Mouse (Mus musculus): Measurements from ENCODE around the gene Gm44579. TPM values are rescaled to one million over a fixed set of nuclear protein-coding genes. Genes with fewer than 3 reads are reported as not detected.

Gene Gm44579
- polyA plus RNA-seq (2015; fragmentation: Nextera tagmentation; extraction: Ambion mirVana) = not detected in 2 replicates

DNA sequence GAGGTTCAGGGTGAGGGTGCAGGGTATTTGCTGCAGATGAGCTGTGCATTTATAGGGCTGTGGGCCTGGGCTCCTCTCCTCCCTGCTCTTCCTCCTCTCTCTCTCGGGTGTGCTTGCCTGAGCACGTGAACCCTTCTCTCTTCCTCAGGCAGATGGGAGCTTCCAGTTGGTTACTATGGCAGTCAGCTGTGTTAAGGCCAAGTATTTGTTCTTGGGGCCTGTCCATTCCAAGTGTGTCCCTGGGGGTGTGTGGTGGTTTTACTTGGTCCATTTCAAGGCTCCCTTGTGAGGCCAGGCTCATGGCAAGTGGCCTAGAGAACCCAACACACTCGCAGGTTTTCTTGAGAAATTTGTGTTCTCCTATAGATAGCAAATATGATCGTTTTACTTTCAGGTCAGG lies at the start of gene Gm44579, which contains the start of gene Olfr287:
Gene Gm44579, minus strand, starts transcription at position 101 of the 400 bp plus-strand sequence.
Gene Olfr287, minus strand, starts transcription at position 180 of the 400 bp plus-strand sequence.
- ATAC-seq = no peak
- Histone ChIP-seq H3K4me2 (replicated peaks) (no peak within 1 kb of the TSS), H3K27ac (no peak within 1 kb of the TSS), H3K4me1 (replicated peaks) (no peaks in the 10 kb centered on the region), H3K36me3 (no peaks in the 10 kb centered on the region), H3K27me3 (no peaks in the 10 kb centered on the region), H3K4me3 (replicated peaks) (no peak within 1 kb of the TSS), H3K9ac (replicated peaks) (no peak within 1 kb of the TSS), H3K9me3 (no peaks in the 10 kb centered on the region)
- WGBS = 63% methylated on average over 4 of the region's 4 CpGs

DNA sequence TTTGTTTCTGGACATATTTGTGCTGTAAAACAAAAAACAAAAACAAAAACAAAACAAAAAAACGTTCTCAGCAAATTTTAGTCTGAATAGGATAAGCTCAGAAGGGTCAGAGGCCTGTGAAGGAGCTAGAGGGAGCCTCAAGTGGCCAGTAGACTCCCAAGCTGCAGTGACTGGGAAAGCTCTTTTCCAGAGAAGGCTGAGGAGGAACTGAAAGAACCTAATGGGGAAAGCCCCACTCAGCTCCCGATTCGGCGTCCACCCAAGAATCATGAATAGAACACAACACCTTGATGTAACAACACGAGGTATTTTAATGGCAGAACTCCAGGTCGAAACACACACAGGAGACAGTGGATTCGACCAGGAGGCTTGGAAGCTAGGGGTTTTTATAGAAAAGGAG lies 37.0 kb upstream of the Gm44579 start:
- Histone ChIP-seq H3K36me3 (no peaks in the 10 kb centered on the region), H3K9me3 (no peaks in the 10 kb centered on the region), H3K27me3 (no peaks in the 10 kb centered on the region), H3K27ac (no peak overlapping the region), H3K4me1 (replicated peaks) (no peaks in the 10 kb centered on the region), H3K9ac (replicated peaks) (no peak overlapping the region), H3K4me2 (replicated peaks) (no peak overlapping the region), H3K4me3 (replicated peaks) (no peak overlapping the region)
- ATAC-seq = no peak
- WGBS = 88% methylated on average over 7 of the region's 7 CpGs

DNA sequence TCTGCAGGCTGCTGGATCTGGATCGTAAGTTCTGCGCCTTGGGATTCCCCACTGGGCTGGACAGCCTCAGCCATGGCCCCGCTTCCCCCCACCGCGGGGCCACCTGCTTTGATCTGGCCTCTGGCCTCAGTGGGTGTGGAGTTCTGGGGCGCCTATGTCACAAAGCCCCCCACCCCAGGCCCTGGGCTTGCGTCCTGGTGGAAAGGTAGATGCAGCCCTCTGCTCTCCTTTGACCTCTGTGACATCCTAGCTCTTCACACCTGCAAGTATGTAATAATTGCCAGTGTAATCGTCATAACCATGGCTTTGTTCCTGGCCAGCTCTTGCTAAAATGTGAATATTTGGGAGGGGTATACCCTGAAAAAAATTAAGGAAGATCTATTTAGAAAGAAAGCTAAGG lies 36.4 kb upstream of the Gm44579 start, which contains the start of gene H1fnt:
Gene H1fnt, minus strand, starts transcription at position 101 of the 400 bp plus-strand sequence.
- Histone ChIP-seq H3K9me3 (no peaks in the 10 kb centered on the region), H3K4me1 (replicated peaks) (no peaks in the 10 kb centered on the region), H3K4me2 (replicated peaks) (no peak within 1 kb of the TSS), H3K27ac (no peak within 1 kb of the TSS), H3K27me3 (no peaks in the 10 kb centered on the region), H3K9ac (replicated peaks) (no peak within 1 kb of the TSS), H3K36me3 (no peaks in the 10 kb centered on the region), H3K4me3 (replicated peaks) (no peak within 1 kb of the TSS)
- no peak for ATAC-seq
- 90% methylated on average over 8 of the region's 8 CpGs for WGBS

DNA sequence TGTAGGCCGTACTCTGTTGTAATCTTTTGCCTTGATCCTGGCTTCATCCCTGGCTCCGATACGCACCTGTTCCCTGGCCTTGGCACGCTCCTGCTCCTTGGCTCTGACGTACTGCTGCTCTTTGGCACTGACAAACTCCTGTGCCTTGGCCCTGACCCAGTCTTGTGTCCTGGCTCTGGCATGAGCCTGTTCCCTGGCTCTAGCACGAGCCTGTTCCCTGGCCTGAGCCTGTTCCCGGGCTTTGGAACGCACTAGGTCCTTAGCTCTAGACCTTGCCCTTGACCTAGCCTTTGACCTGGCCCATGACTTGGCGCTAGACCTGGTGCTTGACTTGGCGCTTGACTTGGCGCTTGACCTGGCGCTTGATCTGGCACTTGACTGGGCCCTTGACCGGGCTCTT lies 35.5 kb upstream of the Gm44579 start:
- H3K27ac ChIP-seq = no peak overlapping the region
- no peaks in the 10 kb centered on the region for H3K9me3 ChIP-seq
- H3K9ac ChIP-seq (replicated peaks) = no peak overlapping the region
- H3K4me2 ChIP-seq (replicated peaks) = no peak overlapping the region
- H3K36me3 ChIP-seq = no peaks in the 10 kb centered on the region
- H3K4me3 ChIP-seq (replicated peaks) = no peak overlapping the region
- H3K27me3 ChIP-seq = no peaks in the 10 kb centered on the region
- 96% methylated on average over 13 of the region's 13 CpGs for WGBS
- ATAC-seq = no peak
- no peaks in the 10 kb centered on the region for H3K4me1 ChIP-seq (replicated peaks)

DNA sequence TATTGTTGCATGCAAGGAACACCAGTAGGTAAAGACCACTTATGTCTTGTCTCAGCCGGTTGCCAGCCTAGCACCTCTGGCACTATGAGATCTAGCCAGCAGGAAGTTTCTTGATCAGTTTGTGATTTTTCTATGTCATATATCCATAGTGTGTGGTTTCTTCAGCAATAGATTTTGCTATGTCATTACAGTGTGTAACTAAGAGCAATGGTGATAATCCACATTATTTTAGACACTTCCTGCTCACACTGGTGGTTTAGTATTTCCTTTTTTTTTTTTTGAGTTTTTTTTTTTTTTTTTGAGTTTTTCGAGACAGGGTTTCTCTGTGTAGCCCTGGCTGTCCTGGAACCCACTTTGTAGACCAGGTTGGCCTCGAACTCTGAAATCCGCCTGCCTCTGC lies 14.7 kb upstream of the Gm44579 start:
- H3K4me1 ChIP-seq (replicated peaks) = no peaks in the 10 kb centered on the region
- no peak overlapping the region for H3K9ac ChIP-seq (replicated peaks)
- H3K27me3 ChIP-seq = no peaks in the 10 kb centered on the region
- H3K4me2 ChIP-seq (replicated peaks) = no peak overlapping the region
- H3K4me3 ChIP-seq (replicated peaks) = no peak overlapping the region
- 94% methylated on average over 4 of the region's 4 CpGs for WGBS
- H3K9me3 ChIP-seq = no peaks in the 10 kb centered on the region
- no peaks in the 10 kb centered on the region for H3K36me3 ChIP-seq
- no peak for ATAC-seq
- H3K27ac ChIP-seq = no peak overlapping the region

DNA sequence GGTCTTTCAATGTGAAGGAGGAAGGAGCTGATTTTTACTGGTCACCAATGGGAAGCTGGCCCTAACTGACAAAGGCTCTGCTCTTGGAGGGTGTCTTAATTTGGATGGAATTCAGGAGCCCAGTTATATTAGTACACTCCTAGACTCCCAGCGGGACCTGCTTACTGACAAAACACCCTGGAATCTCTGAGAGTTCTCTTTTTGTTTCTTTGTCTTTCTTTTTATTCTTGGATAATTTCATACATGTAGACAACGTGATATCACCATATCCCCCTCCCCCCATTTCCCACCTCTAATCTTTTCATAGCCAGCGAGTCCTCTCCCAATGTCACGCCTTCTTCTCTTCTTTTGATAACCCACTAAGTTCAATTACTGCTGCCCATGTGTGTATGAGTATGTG lies 13.6 kb upstream of the Gm44579 start, which contains the start of gene Olfr286:
Gene Olfr286, minus strand, starts transcription at position 101 of the 400 bp plus-strand sequence.
- H3K4me1 ChIP-seq (replicated peaks) = no peaks in the 10 kb centered on the region
- H3K9ac ChIP-seq (replicated peaks) = no peak within 1 kb of the TSS
- H3K4me3 ChIP-seq (replicated peaks) = no peak within 1 kb of the TSS
- no peak within 1 kb of the TSS for H3K4me2 ChIP-seq (replicated peaks)
- ATAC-seq = no peak
- no peaks in the 10 kb centered on the region for H3K9me3 ChIP-seq
- H3K27me3 ChIP-seq = no peaks in the 10 kb centered on the region
- no peak within 1 kb of the TSS for H3K27ac ChIP-seq
- no peaks in the 10 kb centered on the region for H3K36me3 ChIP-seq
- 87% methylated on average over 4 of the region's 4 CpGs for WGBS

DNA sequence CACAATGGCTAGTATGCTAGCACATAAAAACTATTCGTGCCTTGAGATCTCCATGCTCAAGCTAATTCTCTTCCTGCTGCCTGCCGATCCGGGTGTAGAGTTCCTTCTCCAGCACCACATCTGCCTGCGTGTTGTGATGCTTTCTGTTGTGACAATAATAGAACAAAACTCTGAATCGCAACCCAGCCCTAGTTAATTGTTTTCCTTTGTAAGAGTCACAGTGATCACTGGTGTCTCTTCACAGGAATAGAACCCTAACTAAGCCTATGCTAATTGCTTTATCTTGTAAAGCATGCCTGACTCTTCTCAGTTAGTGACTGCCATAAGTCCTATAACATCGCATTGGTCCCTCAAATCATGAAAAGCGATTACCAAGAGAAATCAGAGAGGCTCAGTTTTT lies 5.3 kb upstream of the Gm44579 start:
- WGBS = 68% methylated on average over 7 of the region's 7 CpGs
- Histone ChIP-seq H3K9ac (replicated peaks) (no peak overlapping the region), H3K27me3 (no peaks in the 10 kb centered on the region), H3K4me3 (replicated peaks) (no peak overlapping the region), H3K27ac (no peak overlapping the region), H3K9me3 (no peaks in the 10 kb centered on the region), H3K36me3 (no peaks in the 10 kb centered on the region), H3K4me1 (replicated peaks) (no peaks in the 10 kb centered on the region), H3K4me2 (replicated peaks) (no peak overlapping the region)
- no peak for ATAC-seq

DNA sequence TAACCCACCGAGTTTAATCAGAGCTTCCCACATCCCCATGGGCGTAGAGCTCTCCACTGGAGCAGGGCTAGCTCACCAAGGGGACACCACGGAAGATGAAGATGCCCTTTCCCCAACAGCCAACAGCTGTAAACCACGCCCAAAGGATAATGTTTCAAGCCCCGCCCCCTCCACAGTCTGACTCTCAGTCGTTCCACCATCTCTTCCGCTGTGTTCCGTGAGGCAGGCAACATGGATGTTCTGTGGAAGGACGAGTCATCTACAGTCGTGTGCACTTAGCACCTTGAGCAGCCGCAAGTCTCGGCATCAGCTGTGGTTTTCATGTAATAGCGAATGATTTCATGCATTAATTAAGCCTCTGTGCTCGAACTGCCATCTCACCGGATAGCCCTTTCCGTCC lies 4.8 kb upstream of the Gm44579 start:
- H3K9ac ChIP-seq (replicated peaks) = no peak overlapping the region
- WGBS = 47% methylated on average over 16 of the region's 16 CpGs
- no peak for ATAC-seq

DNA sequence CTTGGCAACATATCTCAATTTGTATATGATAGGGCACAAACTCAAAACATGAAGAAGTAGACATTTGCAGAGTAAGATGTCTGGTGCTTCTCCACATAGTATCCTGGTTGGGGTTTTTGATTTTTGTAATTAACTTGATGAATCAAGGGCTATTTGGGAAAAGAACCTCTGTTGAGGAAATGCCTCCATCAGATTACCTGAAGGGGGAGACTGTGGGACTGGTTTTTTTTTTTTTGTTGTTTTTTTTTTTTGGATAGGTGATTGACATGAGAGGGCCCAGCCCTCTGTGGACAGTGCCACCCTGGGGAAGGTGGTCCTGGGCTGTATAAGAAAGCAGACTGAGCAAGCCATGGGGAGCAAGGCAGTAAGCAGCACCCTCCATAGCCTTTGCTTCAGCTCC lies 1.6 kb upstream of the Gm44579 start:
- H3K9me3 ChIP-seq = no peaks in the 10 kb centered on the region
- no peak overlapping the region for H3K4me2 ChIP-seq (replicated peaks)
- H3K4me3 ChIP-seq (replicated peaks) = no peak overlapping the region
- H3K4me1 ChIP-seq (replicated peaks) = no peaks in the 10 kb centered on the region
- no peak for ATAC-seq
- H3K36me3 ChIP-seq = no peaks in the 10 kb centered on the region
- no peak overlapping the region for H3K9ac ChIP-seq (replicated peaks)
- H3K27me3 ChIP-seq = no peaks in the 10 kb centered on the region
- no peak overlapping the region for H3K27ac ChIP-seq

More for the DNA sequence above, 4.8 kb upstream of the Gm44579 start:
- H3K4me1 ChIP-seq (replicated peaks) = no peaks in the 10 kb centered on the region
- H3K4me3 ChIP-seq (replicated peaks) = no peak overlapping the region
- H3K4me2 ChIP-seq (replicated peaks) = no peak overlapping the region; the same call in 1 of the 2 replicates
- no peak overlapping the region for H3K27ac ChIP-seq
- H3K36me3 ChIP-seq = no peaks in the 10 kb centered on the region
- H3K9me3 ChIP-seq = no peaks in the 10 kb centered on the region
- H3K27me3 ChIP-seq = no peaks in the 10 kb centered on the region

DNA sequence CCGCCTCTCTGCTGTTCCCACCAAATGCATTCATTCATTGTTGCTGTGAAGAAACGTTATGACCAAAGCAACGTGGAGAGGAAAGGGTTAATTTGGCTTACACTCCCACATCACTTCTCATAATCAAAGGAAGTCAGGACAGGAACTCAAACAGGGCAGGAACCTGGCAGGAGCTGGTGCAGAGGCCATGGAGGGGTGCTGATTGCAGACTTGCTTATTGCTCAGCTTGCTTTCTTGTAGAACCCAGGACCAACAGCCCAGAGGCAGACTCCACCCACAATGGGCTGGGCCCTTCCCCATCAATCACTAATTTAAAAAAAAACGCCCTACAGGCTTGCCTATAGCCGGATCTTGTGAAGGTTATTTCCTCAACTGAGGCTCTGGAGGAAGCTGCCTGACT lies 6.6 kb downstream of the Gm44579 start:
- Histone ChIP-seq H3K36me3 (no peaks in the 10 kb centered on the region), H3K9ac (replicated peaks) (no peak overlapping the region), H3K27ac (no peak overlapping the region), H3K9me3 (no peaks in the 10 kb centered on the region), H3K27me3 (no peaks in the 10 kb centered on the region), H3K4me3 (replicated peaks) (no peak overlapping the region), H3K4me2 (replicated peaks) (no peak overlapping the region), H3K4me1 (replicated peaks) (no peaks in the 10 kb centered on the region)
- no peak for ATAC-seq
- WGBS = 77% methylated on average over 5 of the region's 5 CpGs

DNA sequence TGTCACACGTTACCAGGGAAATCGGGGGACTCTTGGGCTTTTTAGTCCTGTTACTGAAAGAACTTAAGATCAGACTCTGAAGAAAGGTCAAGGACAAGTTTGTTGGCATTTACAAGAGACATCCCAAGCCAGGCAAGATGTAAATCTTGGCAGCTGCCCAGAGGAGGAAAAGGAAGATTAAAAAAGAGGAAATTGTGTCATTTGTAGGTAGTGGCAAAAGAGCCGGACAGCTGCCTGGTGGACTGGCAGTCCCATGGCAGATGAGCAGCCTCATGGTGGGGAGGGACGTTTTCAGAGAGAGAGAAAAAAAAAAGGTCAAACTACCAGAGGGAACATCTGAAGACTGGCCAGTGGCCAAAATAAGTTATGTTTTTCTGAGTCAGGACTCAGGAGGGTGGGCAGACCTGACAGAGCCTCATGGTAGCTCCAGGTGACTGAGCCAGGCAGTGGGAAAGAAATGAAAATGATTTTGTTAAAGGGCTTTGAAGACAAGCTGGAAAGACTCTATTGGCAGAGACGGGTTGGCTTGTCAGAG lies 7.4 kb downstream of the Gm44579 start:
- WGBS = 82% methylated on average over 5 of the region's 5 CpGs
- Histone ChIP-seq H3K9ac (replicated peaks) (no peak overlapping the region), H3K36me3 (no peaks in the 10 kb centered on the region), H3K27me3 (no peaks in the 10 kb centered on the region), H3K4me3 (replicated peaks) (no peak overlapping the region), H3K4me1 (replicated peaks) (no peaks in the 10 kb centered on the region), H3K9me3 (no peaks in the 10 kb centered on the region), H3K4me2 (replicated peaks) (no peak overlapping the region), H3K27ac (no peak overlapping the region)
- ATAC-seq = no peak

DNA sequence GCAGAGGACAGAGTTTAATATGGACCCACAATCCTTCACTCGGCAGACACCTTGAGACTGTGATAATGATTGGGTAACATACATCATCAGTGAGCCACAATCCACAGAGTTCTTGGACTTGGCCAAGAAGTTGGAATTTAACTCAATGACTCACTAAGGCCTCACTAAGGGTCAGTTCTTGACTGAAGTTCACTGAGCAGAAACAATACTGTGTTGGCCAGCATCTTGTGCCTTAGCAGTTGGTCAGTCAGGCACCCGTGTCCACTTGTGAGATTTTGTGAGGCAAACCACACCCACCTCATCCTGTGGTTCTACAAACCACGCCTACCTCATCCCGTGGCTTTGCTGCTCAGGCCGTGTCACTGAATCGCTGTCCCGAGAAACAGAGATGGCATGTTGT lies 11.1 kb downstream of the Gm44579 start:
- 82% methylated on average over 7 of the region's 7 CpGs for WGBS

DNA sequence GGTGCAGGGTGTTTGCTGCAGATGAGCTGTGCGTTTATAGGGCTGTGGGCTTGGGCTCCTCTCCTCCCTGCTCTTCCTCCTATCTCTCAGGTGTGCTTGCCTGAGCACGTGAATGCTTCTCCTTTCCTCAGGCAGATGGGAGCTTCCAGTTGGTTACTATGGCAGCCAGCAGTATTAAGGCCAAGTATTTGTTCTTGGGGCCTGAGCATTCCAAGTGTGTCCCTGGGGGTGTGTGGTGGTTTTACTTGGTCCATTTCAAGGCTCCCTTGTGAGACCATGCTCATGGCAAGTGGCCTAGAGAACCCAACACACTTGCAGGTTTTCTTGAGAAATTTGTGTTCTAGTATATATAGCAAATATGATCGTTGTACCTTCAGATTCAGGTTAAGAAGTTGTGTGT lies 25.3 kb downstream of the Gm44579 start, which contains the start of gene Olfr288:
Gene Olfr288, minus strand, starts transcription at position 101 of the 400 bp plus-strand sequence.
- no peak for ATAC-seq
- H3K27ac ChIP-seq = no peak within 1 kb of the TSS
- H3K9me3 ChIP-seq = no peaks in the 10 kb centered on the region
- no peaks in the 10 kb centered on the region for H3K4me1 ChIP-seq (replicated peaks)
- 74% methylated on average over 3 of the region's 3 CpGs for WGBS
- no peak within 1 kb of the TSS for H3K9ac ChIP-seq (replicated peaks)
- no peaks in the 10 kb centered on the region for H3K27me3 ChIP-seq
- no peaks in the 10 kb centered on the region for H3K36me3 ChIP-seq
- no peak within 1 kb of the TSS for H3K4me3 ChIP-seq (replicated peaks)
- H3K4me2 ChIP-seq (replicated peaks) = no peak within 1 kb of the TSS

More for the DNA sequence above, 11.1 kb downstream of the Gm44579 start:
- Histone ChIP-seq H3K27me3 (no peaks in the 10 kb centered on the region), H3K4me3 (replicated peaks) (no peak overlapping the region), H3K36me3 (no peaks in the 10 kb centered on the region), H3K27ac (no peak overlapping the region), H3K9me3 (no peaks in the 10 kb centered on the region), H3K9ac (replicated peaks) (no peak overlapping the region), H3K4me2 (replicated peaks) (no peak overlapping the region), H3K4me1 (replicated peaks) (no peaks in the 10 kb centered on the region)
- ATAC-seq = no peak
